Comparison of ENCODE assay signal across 19 mouse cellular contexts in the genomic region with DNA sequence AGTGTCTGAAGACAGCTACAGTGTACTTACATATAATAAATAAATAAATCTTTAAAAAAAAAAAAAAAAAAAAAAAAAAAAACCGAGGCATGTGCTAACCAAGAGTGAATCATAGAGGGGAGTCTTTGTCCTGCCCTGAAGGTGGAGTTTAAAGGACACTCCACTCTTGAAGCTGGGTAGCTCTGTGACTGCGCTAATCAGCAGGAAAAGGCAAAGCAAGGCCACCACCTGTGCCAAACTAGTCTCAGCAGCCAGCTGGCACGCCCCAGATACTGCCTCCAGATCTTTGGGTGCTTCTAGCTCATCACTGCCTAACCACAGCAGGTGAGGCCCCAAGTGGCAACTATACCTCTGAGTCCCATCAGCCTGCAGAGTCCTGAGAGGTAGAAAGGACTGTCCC. TPM values are rescaled to one million over a fixed set of nuclear protein-coding genes. Genes with fewer than 3 reads are reported as not detected.
DNase-seq lines count a peak whose midpoint lies in the region; ATAC-seq and TF ChIP-seq lines count a peak whose summit lies in the region.
"Had no signal": no experiment of that assay in that cellular context is flagged by ENCODE, and none has a peak within 500 bp of the region (broad histone marks: within the 10 kb centered on the region; RNA-seq: fewer than 3 reads in every experiment).

No protein-coding gene starts in this region.

- H3K27me3 ChIP-seq in midbrain, embryonic 11.5 days (ENCODE audit: control insufficient read depth, insufficient read depth, low read length): no peaks in the 10 kb centered on the region
- H3K27me3 ChIP-seq in midbrain, embryonic 13.5 days: no peaks in the 10 kb centered on the region
- no peaks in the 10 kb centered on the region for H3K27me3 ChIP-seq in kidney, embryonic 15.5 days
- H3K27me3 ChIP-seq: CH12.LX; forebrain, embryonic 13.5 days; heart, embryonic 12.5 days; hindbrain, embryonic 15.5 days had no signal

- H3K4me1 ChIP-seq in midbrain, embryonic 11.5 days (ENCODE audit: control insufficient read depth, insufficient read depth, low read length): no peaks in the 10 kb centered on the region
- H3K4me1 ChIP-seq in midbrain, embryonic 13.5 days (replicated peaks): no peaks in the 10 kb centered on the region
- H3K4me1 ChIP-seq in lung, adult 2 months (ENCODE audit: control insufficient read depth, insufficient read depth, low read length): no peaks in the 10 kb centered on the region
- H3K4me1 ChIP-seq in kidney, embryonic 15.5 days: no peaks in the 10 kb centered on the region
- H3K4me1 ChIP-seq: embryonic facial prominence, embryonic 10.5 days; forebrain, embryonic 13.5 days; heart, embryonic 12.5 days; hindbrain, embryonic 10.5 days; hindbrain, embryonic 15.5 days had no signal

- no peak for ATAC-seq in midbrain, embryonic 11.5 days (ENCODE audit: low FRiP score)
- ATAC-seq in midbrain, embryonic 13.5 days: no peak
- ATAC-seq in common myeloid progenitor, adult 5-6 weeks (replicated peaks; ENCODE audit: low read depth, poor library complexity, severe bottlenecking): 0 out of 2 replicates have a peak, but pooled peaks have one; percentile 15
- ATAC-seq in kidney, embryonic 15.5 days (replicated peaks; ENCODE audit: low FRiP score): no peak
- ATAC-seq: forebrain, embryonic 13.5 days; forebrain, postnatal 0 days had no signal

- DNase-seq in midbrain, embryonic 11.5 days (ENCODE audit: low spot score, missing footprints): peak; percentile 4
- DNase-seq in thymus, postnatal 0 days (ENCODE audit: low spot score): peak; percentile 79
- DNase-seq in thymus, postnatal 36 days: peak; percentile 38 to 67
- DNase-seq in lung, adult 2 months: no peak
- no peak for DNase-seq in left cerebral cortex, postnatal 4 days
- DNase-seq: adrenal gland, adult 8-10 months; cerebellum, adult 11-12 months; cerebellum, adult 9-11 months; forebrain, postnatal 0 days; gastrocnemius, postnatal 25 days had no signal

- H3K27ac ChIP-seq in midbrain, embryonic 11.5 days (ENCODE audit: low read depth, low read length): no peak overlapping the region
- H3K27ac ChIP-seq in midbrain, embryonic 13.5 days: no peak overlapping the region
- H3K27ac ChIP-seq in kidney, embryonic 15.5 days: no peak overlapping the region
- H3K27ac ChIP-seq: embryonic facial prominence, embryonic 10.5 days; forebrain, embryonic 13.5 days; hindbrain, embryonic 10.5 days; hindbrain, embryonic 15.5 days had no signal

- no peaks in the 10 kb centered on the region for H3K9me3 ChIP-seq in midbrain, embryonic 11.5 days (ENCODE audit: control insufficient read depth, low read length)
- no peaks in the 10 kb centered on the region for H3K9me3 ChIP-seq in midbrain, embryonic 13.5 days
- no peaks in the 10 kb centered on the region for H3K9me3 ChIP-seq in kidney, embryonic 15.5 days (replicated peaks)
- H3K9me3 ChIP-seq: embryonic facial prominence, embryonic 10.5 days; forebrain, embryonic 13.5 days; heart, embryonic 12.5 days; hindbrain, embryonic 10.5 days; hindbrain, embryonic 15.5 days had no signal

- H3K4me2 ChIP-seq in midbrain, embryonic 11.5 days: no peak overlapping the region
- no peak overlapping the region for H3K4me2 ChIP-seq in midbrain, embryonic 13.5 days (replicated peaks)
- no peak overlapping the region for H3K4me2 ChIP-seq in kidney, embryonic 15.5 days
- H3K4me2 ChIP-seq: forebrain, embryonic 13.5 days; heart, embryonic 12.5 days; hindbrain, embryonic 15.5 days had no signal

- no peak for TF ChIP-seq CTCF in lung, adult 2 months (IDR thresholded peaks at IDR 0.05; ENCODE audit: insufficient read depth, low read length)

- TF ChIP-seq POLR2A in lung, adult 2 months (IDR thresholded peaks at IDR 0.05; ENCODE audit: borderline replicate concordance, extremely low read depth, low read depth, low read length): no peak

- intact Hi-C loops in left cerebral cortex, postnatal 4 days (cut with DNase I): no loop called here

- WGBS in midbrain, embryonic 11.5 days: 78% methylated on average over 3 of the region's 3 CpGs
- WGBS in midbrain, embryonic 13.5 days: 82% methylated on average over 3 of the region's 3 CpGs
- WGBS in lung, adult 2 months: 62% methylated on average over 3 of the region's 3 CpGs
- 69% methylated on average over 3 of the region's 3 CpGs for whole genome bisulfite sequencing in kidney, embryonic 15.5 days

- H3K9ac ChIP-seq in midbrain, embryonic 11.5 days (ENCODE audit: low read length): no peak overlapping the region
- no peak overlapping the region for H3K9ac ChIP-seq in midbrain, embryonic 13.5 days (replicated peaks)
- no peak overlapping the region for H3K9ac ChIP-seq in kidney, embryonic 15.5 days
- H3K9ac ChIP-seq: forebrain, embryonic 13.5 days; forebrain, postnatal 0 days; heart, embryonic 12.5 days; hindbrain, embryonic 15.5 days had no signal

- no peaks in the 10 kb centered on the region for H3K36me3 ChIP-seq in midbrain, embryonic 11.5 days (ENCODE audit: control insufficient read depth, insufficient read depth, low read length)
- H3K36me3 ChIP-seq in midbrain, embryonic 13.5 days: 0 out of 2 replicates have a peak, but pooled peaks cover 2% of the 10 kb centered on the region
- no peaks in the 10 kb centered on the region for H3K36me3 ChIP-seq in kidney, embryonic 15.5 days
- H3K36me3 ChIP-seq: embryonic facial prominence, embryonic 10.5 days; heart, embryonic 12.5 days; hindbrain, embryonic 10.5 days; hindbrain, embryonic 15.5 days had no signal

- no peak overlapping the region for H3K4me3 ChIP-seq in midbrain, embryonic 11.5 days (ENCODE audit: low read depth, low read length)
- no peak overlapping the region for H3K4me3 ChIP-seq in midbrain, embryonic 13.5 days (replicated peaks)
- H3K4me3 ChIP-seq in lung, adult 2 months (replicated peaks; ENCODE audit: extremely low read depth, low read depth, low read length): no peak overlapping the region
- H3K4me3 ChIP-seq in kidney, embryonic 15.5 days (replicated peaks): no peak overlapping the region
- H3K4me3 ChIP-seq: embryonic facial prominence, embryonic 10.5 days; forebrain, embryonic 13.5 days; heart, embryonic 12.5 days; hindbrain, embryonic 10.5 days; hindbrain, embryonic 15.5 days had no signal

RNA-seq across cellular contexts. Expression of a gene that starts 19.4 kb away (rescaled TPM):
- polyA plus RNA-seq in midbrain, embryonic 11.5 days (2014; fragmentation: Nextera tagmentation; extraction: Ambion mirVana): 9.7 and 11.1 TPM in 2 replicates
- polyA plus RNA-seq in midbrain, embryonic 13.5 days (2015; fragmentation: Nextera tagmentation; extraction: Ambion mirVana): 21.8 and 22.6 TPM in 2 replicates
- 5.3 and 11.6 TPM in 2 replicates for total RNA-seq in common myeloid progenitor, adult 5-6 weeks (2017)
- polyA plus RNA-seq in thymus, postnatal 0 days (2015; fragmentation: Nextera tagmentation; extraction: Ambion mirVana): 11.5 and 12.3 TPM in 2 replicates
- 2.6 and 2.9 TPM in 2 replicates for polyA plus RNA-seq in lung, adult 2 months (2012; rRNA removed)
- 1 to 10 TPM; 6.1 to 6.8 TPM for total RNA-seq in left cerebral cortex, postnatal 4 days (2021)
- 9.6 and 11.9 TPM in 2 replicates for polyA plus RNA-seq in kidney, embryonic 15.5 days (2015; fragmentation: Nextera tagmentation; extraction: Ambion mirVana)

RNA-seq across cellular contexts. Expression of a gene that starts 19.5 kb away (rescaled TPM):
- 211 and 215 TPM in 2 replicates for polyA plus RNA-seq in midbrain, embryonic 11.5 days (2014; fragmentation: Nextera tagmentation; extraction: Ambion mirVana)
- polyA plus RNA-seq in midbrain, embryonic 13.5 days (2015; fragmentation: Nextera tagmentation; extraction: Ambion mirVana): 260 and 269 TPM in 2 replicates
- total RNA-seq in common myeloid progenitor, adult 5-6 weeks (2017): 66.4 and 76.6 TPM in 2 replicates
- 198 and 215 TPM in 2 replicates for polyA plus RNA-seq in thymus, postnatal 0 days (2015; fragmentation: Nextera tagmentation; extraction: Ambion mirVana)
- 29.8 and 58.1 TPM in 2 replicates for polyA plus RNA-seq in lung, adult 2 months (2012; rRNA removed)
- total RNA-seq in left cerebral cortex, postnatal 4 days (2021): 100 to 1,000 TPM; 202 to 208 TPM
- 218 and 230 TPM in 2 replicates for polyA plus RNA-seq in kidney, embryonic 15.5 days (2015; fragmentation: Nextera tagmentation; extraction: Ambion mirVana)

RNA-seq across cellular contexts. Expression of a gene that starts 37.0 kb away (rescaled TPM):
- 61.2 and 64.9 TPM in 2 replicates for polyA plus RNA-seq in midbrain, embryonic 11.5 days (2014; fragmentation: Nextera tagmentation; extraction: Ambion mirVana)
- polyA plus RNA-seq in midbrain, embryonic 13.5 days (2015; fragmentation: Nextera tagmentation; extraction: Ambion mirVana): 50.8 and 51.8 TPM in 2 replicates
- 39.1 and 43.6 TPM in 2 replicates for total RNA-seq in common myeloid progenitor, adult 5-6 weeks (2017)
- polyA plus RNA-seq in thymus, postnatal 0 days (2015; fragmentation: Nextera tagmentation; extraction: Ambion mirVana): 91.2 and 93.3 TPM in 2 replicates
- 42.4 and 57.6 TPM in 2 replicates for polyA plus RNA-seq in lung, adult 2 months (2012; rRNA removed)
- total RNA-seq in left cerebral cortex, postnatal 4 days (2021): 10 to 100 TPM; 19.9 to 20.6 TPM
- 69.7 and 74.6 TPM in 2 replicates for polyA plus RNA-seq in kidney, embryonic 15.5 days (2015; fragmentation: Nextera tagmentation; extraction: Ambion mirVana)

RNA-seq across cellular contexts. Expression of a gene that starts 37.5 kb away (rescaled TPM):
- 113 and 116 TPM in 2 replicates for polyA plus RNA-seq in midbrain, embryonic 11.5 days (2014; fragmentation: Nextera tagmentation; extraction: Ambion mirVana)
- 128 and 135 TPM in 2 replicates for polyA plus RNA-seq in midbrain, embryonic 13.5 days (2015; fragmentation: Nextera tagmentation; extraction: Ambion mirVana)
- 36.5 and 37.4 TPM in 2 replicates for total RNA-seq in common myeloid progenitor, adult 5-6 weeks (2017)
- 91.0 and 92.1 TPM in 2 replicates for polyA plus RNA-seq in thymus, postnatal 0 days (2015; fragmentation: Nextera tagmentation; extraction: Ambion mirVana)
- polyA plus RNA-seq in lung, adult 2 months (2012; rRNA removed): 18.9 and 22.5 TPM in 2 replicates
- total RNA-seq in left cerebral cortex, postnatal 4 days (2021): 10 to 100 TPM; 62.7 to 65.4 TPM
- 57.6 and 63.6 TPM in 2 replicates for polyA plus RNA-seq in kidney, embryonic 15.5 days (2015; fragmentation: Nextera tagmentation; extraction: Ambion mirVana)

RNA-seq across cellular contexts. Expression of a gene that starts 50.5 kb away (rescaled TPM):
- polyA plus RNA-seq in midbrain, embryonic 11.5 days (2014; fragmentation: Nextera tagmentation; extraction: Ambion mirVana): 7.6 and 8.8 TPM in 2 replicates
- 8.0 and 9.1 TPM in 2 replicates for polyA plus RNA-seq in midbrain, embryonic 13.5 days (2015; fragmentation: Nextera tagmentation; extraction: Ambion mirVana)
- total RNA-seq in common myeloid progenitor, adult 5-6 weeks (2017): 13.9 and 15.1 TPM in 2 replicates
- polyA plus RNA-seq in thymus, postnatal 0 days (2015; fragmentation: Nextera tagmentation; extraction: Ambion mirVana): 23.8 and 34.3 TPM in 2 replicates
- 30.4 and 35.3 TPM in 2 replicates for polyA plus RNA-seq in lung, adult 2 months (2012; rRNA removed)
- total RNA-seq in left cerebral cortex, postnatal 4 days (2021): 10 to 100 TPM; 17.1 to 18.5 TPM
- 8.2 and 9.1 TPM in 2 replicates for polyA plus RNA-seq in kidney, embryonic 15.5 days (2015; fragmentation: Nextera tagmentation; extraction: Ambion mirVana)

Comparison
In these comparisons a context has a peak if more than half of its experiments do, and no peak if none do; other contexts are left out.
1. DNase-seq: peak in midbrain, embryonic 11.5 days (single experiment), thymus, postnatal 0 days (single experiment) and thymus, postnatal 36 days (2 of 2); none in lung, adult 2 months (single experiment) and left cerebral cortex, postnatal 4 days (single experiment).